Mouse (Mus musculus) kidney, adult 2 months (tissue): ENCODE measurements at regions not wholly inside any gene's neighbourhood (a gene's known extent, or its start where the extent isn't known, plus 50 kb on each side); places are given as distances from the start of the nearest gene placed in this dataset.
A peak's percentile ranks its signal among the peaks of the same experiment; 100 is the strongest.

Experiments used
- DNase-seq: peaks from one replicate; pipeline ENCODE4 v3.0.0; 2021
- H3K27ac ChIP-seq: fragments of 200-500 bp; 2 replicates; pipeline ENCODE4 v1.5.1; 2012; ENCODE audit warnings: low read depth, low read length, control low read depth, inconsistent platforms; ENCODE audit not compliant: insufficient read depth
- H3K27me3 ChIP-seq: fragments of 200-500 bp; replicated peaks from 2 replicates; pipeline ENCODE4 v1.6.1; 2012; ENCODE audit warnings: mild to moderate bottlenecking, moderate library complexity, low read length, inconsistent platforms; ENCODE audit not compliant: control insufficient read depth, insufficient read depth
- H3K36me3 ChIP-seq: fragments of 200-500 bp; 2 replicates; pipeline ENCODE4 v1.6.1; 2012; ENCODE audit warnings: mild to moderate bottlenecking, moderate library complexity, low read length, inconsistent platforms; ENCODE audit not compliant: control insufficient read depth, insufficient read depth
- H3K4me1 ChIP-seq: fragments of 200-500 bp; 2 replicates; pipeline ENCODE4 v1.6.1; 2011; ENCODE audit warnings: low read length; ENCODE audit not compliant: control insufficient read depth, insufficient read depth
- H3K4me3 ChIP-seq: fragments of 200-500 bp; 2 replicates; pipeline ENCODE4 v1.5.1; 2011; ENCODE audit warnings: mild to moderate bottlenecking, low read depth, low read length, control low read depth; ENCODE audit not compliant: insufficient read depth
- CTCF ChIP-seq: fragments of 200-500 bp; conservative IDR thresholded peaks from 2 replicates; pipeline ENCODE4 v1.5.1; 2011; ENCODE audit warnings: low read depth, mild to moderate bottlenecking, control low read depth, low read length, moderate library complexity, mixed read lengths; ENCODE audit not compliant: insufficient read depth, insufficient read length
- POLR2A ChIP-seq: fragments of 200-500 bp; IDR thresholded peaks from one replicate; pipeline ENCODE4 v1.6.1; 2011; ENCODE audit warnings: low read depth, low read length, control low read depth
- WGBS: fragments of 180-500 bp; shearing (Covaris S2); methylation state at CpG from one replicate; pipeline ENCODE4 v1.1.7; 2018; 5-methylcytosine and 5-hydroxymethylcytosine counted together

DNA sequence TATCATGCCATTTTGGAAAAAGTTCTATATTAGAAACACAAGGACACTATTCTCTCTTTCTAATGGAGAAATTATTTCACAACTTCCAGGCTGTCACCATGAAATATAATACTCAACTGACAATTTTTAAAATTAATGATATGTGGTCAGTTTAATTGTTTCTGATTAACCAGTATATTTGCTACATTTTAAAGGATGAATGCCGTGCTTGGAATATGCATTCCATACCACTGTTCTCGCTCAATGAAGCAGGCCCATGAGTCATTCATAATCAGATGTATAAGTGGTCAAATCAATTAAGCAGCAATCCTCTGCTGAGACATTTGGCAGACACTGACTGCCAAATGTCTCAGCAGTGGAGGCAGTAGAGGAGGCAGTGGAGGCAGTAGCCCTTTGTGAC lies 283.4 kb upstream of the Gpc5 start:
- no peaks in the 10 kb centered on the region for H3K36me3 ChIP-seq
- no peak overlapping the region for H3K27ac ChIP-seq
- no peak for DNase-seq
- no peak overlapping the region for H3K4me3 ChIP-seq
- H3K4me1 ChIP-seq: no peaks in the 10 kb centered on the region
- no peak for TF ChIP-seq CTCF
- TF ChIP-seq POLR2A: no peak
- WGBS: 85% methylated on average over 2 of the region's 2 CpGs
- no peaks in the 10 kb centered on the region for H3K27me3 ChIP-seq

DNA sequence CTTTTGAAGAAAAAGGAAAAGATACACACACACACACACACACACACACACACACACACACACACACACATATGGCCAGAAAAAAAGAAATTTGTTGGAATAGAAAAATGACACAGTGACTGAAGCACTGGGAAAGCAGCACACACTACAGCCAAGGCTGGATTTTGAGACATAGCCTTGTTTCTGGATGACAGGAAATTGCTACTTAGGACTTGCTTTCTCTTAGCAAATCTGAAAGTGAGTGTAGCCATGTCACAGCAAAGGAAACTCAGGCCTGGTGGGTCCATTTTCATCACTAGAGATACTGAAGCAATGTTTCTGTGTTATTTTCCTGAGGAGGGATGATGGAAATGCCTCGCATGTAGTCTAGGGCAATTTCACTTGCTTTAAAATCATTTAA lies 271.3 kb upstream of the Gpc5 start:
- H3K27ac ChIP-seq: no peak overlapping the region
- H3K4me3 ChIP-seq: no peak overlapping the region
- H3K27me3 ChIP-seq: no peaks in the 10 kb centered on the region
- no peak for DNase-seq
- no peak for TF ChIP-seq CTCF
- no peak for TF ChIP-seq POLR2A
- 45% methylated on average over 1 of the region's 1 CpGs for WGBS
- H3K36me3 ChIP-seq: no peaks in the 10 kb centered on the region
- H3K4me1 ChIP-seq: no peaks in the 10 kb centered on the region

DNA sequence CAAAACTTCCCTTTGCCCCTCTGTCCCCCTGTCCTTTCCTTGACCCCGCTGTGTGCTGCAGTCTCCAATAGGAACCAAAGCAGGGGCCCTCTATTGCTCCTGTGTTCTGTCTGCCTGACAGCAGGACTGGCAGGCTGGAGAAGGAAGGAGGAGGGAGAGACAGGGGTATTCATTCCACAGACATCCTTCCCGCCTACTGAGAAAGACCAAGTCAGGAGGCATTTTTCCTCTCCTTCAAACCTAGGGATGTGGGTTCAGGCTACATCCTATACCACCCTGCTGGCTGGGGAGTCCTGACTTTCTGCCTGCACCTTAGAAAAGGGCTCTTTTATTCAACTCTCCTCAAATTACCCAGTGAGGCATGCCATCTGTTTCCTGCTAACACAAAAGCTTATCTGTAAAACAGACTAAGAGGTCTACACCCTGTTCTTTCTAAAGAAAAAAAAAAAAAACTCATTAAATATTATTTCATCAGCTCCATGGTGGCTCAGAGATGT lies 270.9 kb upstream of the Gpc5 start:
- no peaks in the 10 kb centered on the region for H3K27me3 ChIP-seq
- TF ChIP-seq POLR2A (no peak), CTCF (no peak)
- DNase-seq: no peak
- H3K27ac ChIP-seq: no peak overlapping the region
- no peaks in the 10 kb centered on the region for H3K36me3 ChIP-seq
- no peak overlapping the region for H3K4me3 ChIP-seq
- H3K4me1 ChIP-seq: no peaks in the 10 kb centered on the region
- 48% methylated on average over 2 of the region's 2 CpGs for WGBS

DNA sequence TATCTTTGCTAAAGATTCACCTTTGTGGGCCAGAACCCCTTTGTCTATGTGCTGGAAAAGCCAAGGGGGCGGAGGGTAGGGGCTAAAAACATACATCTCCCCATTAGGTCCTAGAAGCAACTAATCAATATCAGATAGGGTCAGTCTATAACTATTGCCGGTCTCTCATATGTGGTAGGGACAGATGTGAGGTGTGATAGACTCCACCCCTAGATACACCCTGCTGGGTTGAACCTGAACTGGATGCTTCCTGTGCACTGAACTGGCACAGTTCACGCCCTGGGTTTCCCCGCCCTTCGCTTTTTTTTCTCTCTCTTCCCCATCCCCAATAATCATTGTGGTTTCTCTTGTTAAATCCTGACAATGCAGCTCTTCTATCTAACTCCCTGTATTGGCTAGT lies 270.3 kb upstream of the Gpc5 start:
- Histone ChIP-seq H3K27me3 (no peaks in the 10 kb centered on the region), H3K36me3 (no peaks in the 10 kb centered on the region), H3K4me1 (no peaks in the 10 kb centered on the region), H3K27ac (no peak overlapping the region), H3K4me3 (no peak overlapping the region)
- 87% methylated on average over 5 of the region's 5 CpGs for WGBS
- no peak for TF ChIP-seq CTCF
- TF ChIP-seq POLR2A: no peak
- no peak for DNase-seq

DNA sequence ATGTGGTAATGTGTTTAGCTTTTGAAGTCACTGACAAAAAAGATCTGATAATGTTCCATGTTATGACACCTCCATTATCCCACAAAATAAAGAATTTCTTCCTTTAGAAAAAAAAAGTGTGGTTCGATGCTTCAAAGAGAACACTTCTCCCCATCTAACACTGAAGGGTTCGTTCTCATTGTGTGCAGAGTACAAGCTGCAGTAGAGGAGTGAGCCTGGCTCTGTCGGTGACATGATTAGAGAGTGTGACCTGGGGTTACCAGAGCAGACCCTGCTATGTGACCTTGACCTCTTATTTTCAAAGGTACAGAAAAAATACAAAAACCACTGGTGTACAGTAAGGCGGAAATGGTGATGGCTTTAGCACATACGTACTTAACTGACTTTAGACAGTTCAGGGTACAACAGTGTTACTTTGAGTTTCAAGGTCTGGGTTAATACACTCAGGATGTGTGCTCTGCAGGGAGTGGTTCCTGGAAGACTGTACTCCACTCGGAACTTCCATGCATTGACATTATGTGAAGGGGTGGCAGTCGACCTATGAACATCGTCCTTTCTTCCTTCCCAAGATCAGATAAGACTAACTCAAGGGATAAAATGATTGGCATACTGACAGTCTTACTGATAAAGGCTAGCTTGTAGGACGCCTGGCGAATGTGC lies 265.2 kb upstream of the Gpc5 start:
- H3K27me3 ChIP-seq: no peaks in the 10 kb centered on the region
- WGBS: 74% methylated on average over 10 of the region's 10 CpGs

DNA sequence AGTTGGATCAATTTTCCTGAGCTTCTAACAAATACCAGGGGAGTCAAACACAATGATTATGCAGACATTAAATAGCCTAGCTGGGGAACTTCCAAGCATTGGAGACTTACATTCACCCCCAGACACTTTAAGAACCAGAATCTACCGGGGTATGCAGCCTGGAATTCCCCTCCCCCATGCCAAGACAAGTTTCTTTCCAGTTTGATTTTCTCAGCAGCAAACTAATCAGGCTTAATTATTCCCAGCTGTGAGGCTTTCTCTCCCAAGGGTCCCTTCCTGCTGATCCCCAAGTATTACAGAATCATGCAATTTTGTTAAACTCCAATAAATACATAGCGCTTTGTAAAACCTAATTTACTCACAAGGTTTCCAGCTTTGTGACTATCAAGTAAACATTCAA lies 262.7 kb upstream of the Gpc5 start:
- Histone ChIP-seq H3K36me3 (no peaks in the 10 kb centered on the region), H3K27ac (no peak overlapping the region), H3K27me3 (no peaks in the 10 kb centered on the region), H3K4me1 (no peaks in the 10 kb centered on the region), H3K4me3 (no peak overlapping the region)
- no peak for DNase-seq
- TF ChIP-seq CTCF (no peak), POLR2A (no peak)
- 51% methylated on average over 2 of the region's 2 CpGs for WGBS

More for the DNA sequence above, 265.2 kb upstream of the Gpc5 start:
- no peak overlapping the region for H3K4me3 ChIP-seq
- H3K27ac ChIP-seq: no peak overlapping the region
- TF ChIP-seq POLR2A (no peak), CTCF (no peak)
- H3K4me1 ChIP-seq: no peaks in the 10 kb centered on the region
- H3K36me3 ChIP-seq: no peaks in the 10 kb centered on the region
- no peak for DNase-seq

DNA sequence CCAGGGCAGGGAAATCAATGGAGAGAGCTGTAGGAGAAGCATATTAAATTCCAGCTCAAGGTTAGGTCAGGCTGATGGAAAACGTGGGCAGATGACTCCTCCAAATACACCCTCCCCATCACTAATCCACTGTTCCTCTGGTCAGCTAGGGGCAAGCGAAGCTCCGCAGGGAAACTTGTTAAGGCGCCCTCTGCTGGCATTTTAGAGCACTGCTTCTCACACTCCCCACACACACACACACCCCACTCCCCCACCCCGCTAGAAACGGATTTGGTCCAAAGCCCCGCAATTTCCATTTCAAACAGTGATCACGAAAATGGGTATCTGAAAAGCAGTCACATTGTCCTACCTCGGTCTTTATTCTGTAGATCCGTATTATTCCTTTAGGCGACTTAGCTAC lies 259.0 kb upstream of the Gpc5 start:
- Histone ChIP-seq H3K4me1 (peaks cover 4% of the 10 kb centered on the region; the same call in 1 of the 2 replicates), H3K27me3 (no peaks in the 10 kb centered on the region), H3K27ac (no peak overlapping the region), H3K36me3 (no peaks in the 10 kb centered on the region), H3K4me3 (no peak overlapping the region)
- 0 out of 2 replicates have a peak, but pooled peaks have one; percentile 10 for TF ChIP-seq CTCF
- TF ChIP-seq POLR2A: no peak
- DNase-seq: no peak
- 56% methylated on average over 11 of the region's 11 CpGs for WGBS
